Mouse (Mus musculus) adrenal gland, adult 8-10 months (tissue): ENCODE data around the gene Fam89a. TPM values are rescaled to one million over a fixed set of nuclear protein-coding genes. Genes with fewer than 3 reads are reported as not detected.

ENCODE experiments used
- DNase-seq: peaks from one replicate; pipeline ENCODE4 v3.0.0; 2022
- total RNA-seq, 4 experiments: library from RNA; stranded (reverse); gene quantifications; 2 replicates each; pipeline ENCODE4 v1.2.4; 2022

Gene Fam89a
- total RNA-seq, result under 1 TPM in 3 of 4 experiments, not detected in 1; 0.42 to 0.73 (median 0.49) TPM

DNA sequence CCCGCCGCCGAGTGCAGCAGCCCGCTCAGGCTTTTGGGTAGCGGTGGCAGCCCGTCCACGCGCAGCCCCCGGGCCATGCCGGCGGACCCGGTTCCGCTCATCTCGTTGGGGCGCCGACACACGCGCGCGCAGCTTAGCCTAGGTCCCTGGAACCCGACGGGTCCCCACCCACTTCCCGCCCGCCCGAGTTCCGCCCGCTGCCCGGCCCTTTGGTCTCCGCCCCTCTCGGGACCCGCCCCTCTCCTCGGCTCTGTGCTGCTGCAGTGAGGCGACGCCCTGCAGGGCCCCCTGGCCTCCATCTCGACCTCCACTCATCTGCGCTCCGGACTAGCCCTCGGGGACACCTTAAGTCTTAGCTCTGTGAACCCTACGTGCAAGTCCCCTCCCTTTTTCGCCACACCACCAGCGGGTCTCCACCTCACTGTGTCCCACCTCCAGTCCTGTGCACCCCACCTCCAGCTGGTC lies at the start of gene Fam89a:
TSS of gene Fam89a (minus strand) at position 124 of the 465 bp plus-strand sequence.
- DNase-seq, result no peak

DNA sequence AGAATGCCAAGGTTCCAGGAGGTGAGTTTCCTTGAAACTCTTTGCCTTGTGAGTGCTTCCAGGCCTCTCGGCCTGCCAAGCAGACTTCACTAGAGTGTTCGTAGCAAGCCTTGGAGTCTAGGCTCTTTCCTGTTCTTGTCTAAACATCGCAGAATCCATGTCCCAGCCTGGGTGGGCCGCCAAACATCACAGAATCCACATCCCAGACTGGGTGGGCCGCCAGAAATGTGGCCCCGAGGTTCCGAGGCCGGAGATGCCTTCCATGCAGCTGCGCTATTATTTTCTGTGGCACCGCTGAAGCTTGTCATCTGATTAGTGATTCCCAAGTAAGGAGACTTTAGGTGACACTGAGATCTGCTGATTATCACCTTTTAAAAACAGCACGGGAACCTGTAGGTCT lies 48.9 kb upstream of the Fam89a start:
- DNase-seq, result no peak

DNA sequence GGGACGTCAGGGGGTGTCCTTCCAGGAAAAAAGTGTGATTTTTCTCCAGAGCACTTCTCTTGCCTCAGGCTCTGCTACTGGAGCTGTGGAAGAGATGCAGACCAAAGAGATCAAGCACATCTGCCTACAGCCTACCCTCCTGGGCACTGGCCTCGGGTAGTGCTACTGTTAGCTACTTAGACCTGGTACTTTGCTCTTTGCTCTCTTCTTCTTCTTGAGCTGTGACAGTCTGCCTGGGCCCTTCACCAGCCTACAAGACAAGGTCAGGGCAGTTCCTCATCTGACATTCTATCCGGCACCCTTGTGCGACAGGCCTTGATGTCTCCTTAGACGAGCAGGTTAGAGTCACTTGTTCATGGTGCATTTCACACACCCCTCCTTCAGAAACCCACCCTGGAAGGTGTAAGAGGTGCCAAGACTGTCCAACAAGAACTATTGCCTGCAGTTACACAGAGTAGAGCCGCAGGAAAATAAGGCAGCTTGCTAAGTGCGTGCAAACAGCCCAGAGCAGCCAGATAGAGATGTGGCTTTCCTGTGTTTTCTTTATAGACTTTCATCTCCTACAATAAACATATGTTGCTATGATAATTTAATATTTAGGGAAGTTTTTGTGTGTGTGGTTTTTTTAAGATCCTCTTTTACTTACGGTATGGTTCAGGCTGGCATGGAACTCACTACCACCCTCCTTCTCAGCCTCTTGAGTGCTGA lies 44.3 kb upstream of the Fam89a start:
- no peak for DNase-seq

DNA sequence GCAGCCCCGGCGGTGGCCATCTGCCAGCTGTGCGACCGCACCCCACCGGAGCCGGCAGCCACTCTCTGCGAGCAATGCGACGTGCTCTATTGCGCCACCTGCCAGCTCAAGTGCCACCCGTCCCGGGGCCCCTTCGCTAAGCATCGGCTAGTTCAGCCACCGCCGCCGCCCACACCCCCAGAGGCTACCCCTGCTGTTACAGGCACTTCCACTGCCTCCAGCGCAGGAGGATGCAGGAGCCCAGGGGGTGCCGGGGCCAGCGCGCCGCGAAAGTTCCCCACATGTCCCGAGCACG lies 42.8 kb upstream of the Fam89a start:
- peak; percentile 31 for DNase-seq

DNA sequence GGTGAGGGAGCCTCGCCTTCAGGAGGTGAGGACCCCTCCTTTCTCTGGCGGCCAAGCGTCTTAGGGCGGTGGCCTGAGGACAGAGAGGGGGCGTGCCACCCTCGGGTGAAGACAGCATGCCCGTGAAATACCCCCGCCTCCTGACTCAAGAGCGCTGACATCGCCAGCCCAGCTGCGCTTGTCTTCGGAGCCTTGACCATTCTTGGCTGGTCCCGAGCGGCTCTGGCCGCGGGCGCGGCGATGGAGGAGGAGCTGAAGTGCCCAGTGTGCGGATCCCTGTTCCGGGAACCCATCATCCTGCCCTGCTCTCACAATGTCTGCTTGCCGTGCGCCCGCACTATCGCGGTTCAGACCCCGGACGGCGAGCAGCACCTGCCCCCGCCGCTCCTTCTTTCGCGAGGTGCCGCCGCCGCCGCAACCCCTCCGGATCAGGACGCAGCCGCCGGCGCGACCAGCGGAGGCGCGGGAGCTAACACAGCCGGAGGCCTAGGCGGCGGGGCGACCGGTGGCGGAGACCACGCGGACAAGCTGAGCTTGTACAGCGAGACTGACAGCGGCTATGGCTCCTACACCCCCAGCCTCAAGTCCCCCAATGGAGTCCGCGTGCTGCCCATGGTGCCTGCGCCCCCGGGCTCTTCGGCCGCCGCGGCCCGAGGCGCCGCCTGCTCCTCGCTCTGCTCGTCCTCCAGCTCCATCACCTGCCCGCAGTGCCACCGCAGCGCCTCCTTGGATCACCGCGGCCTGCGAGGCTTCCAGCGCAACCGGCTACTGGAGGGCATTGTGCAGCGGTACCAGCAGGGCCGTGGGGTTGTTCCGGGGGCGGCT lies 42.2 kb upstream of the Fam89a start:
- DNase-seq, result no peak

DNA sequence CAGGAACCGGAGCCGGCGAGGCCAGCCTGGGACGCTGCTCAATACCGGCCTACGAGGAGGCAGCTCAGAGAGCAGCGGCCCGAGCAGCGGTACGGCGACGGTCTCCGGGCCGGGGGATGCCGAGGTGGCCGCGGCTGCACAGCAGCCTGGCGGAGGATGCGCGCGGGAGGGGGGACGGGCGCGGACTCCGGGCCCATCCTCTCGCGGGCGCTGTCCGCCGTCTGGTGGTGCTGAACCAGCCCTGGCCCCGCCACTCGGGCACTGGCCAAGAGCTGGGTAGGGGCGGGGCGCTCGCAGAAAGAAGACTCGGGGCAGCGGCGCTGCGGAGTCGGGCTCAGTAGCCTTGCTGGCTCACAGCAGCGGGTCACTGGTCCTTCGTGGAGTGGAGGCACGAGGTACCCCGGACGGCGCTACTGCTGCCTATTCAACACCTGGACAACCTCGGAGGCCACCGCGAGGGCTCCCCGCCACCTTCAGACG lies 41.6 kb upstream of the Fam89a start:
- peak; percentile 76 for DNase-seq

DNA sequence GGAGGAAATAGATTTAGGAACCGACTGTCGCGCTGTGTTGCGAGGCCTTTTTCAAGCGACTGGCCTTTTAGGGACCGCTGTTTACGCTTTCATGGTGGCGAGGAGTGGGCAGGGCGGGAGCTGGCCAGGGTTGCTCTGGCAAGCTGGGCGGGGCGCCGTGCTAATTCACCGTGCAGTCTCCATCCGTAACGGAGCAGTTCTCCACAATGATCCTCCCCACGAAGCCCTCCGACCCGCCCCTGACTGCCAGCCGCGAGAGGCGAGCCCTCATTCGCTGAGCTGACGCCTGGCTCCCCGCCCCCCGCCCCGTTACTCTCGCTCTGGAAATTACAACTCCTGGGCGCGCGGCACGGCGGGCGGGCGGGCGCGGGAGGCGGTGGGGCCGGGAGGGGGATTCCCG lies 41.1 kb upstream of the Fam89a start, which contains the start of gene Trim67:
TSS of gene Trim67 (plus strand) at position 385 of the 400 bp plus-strand sequence.
- no peak for DNase-seq

DNA sequence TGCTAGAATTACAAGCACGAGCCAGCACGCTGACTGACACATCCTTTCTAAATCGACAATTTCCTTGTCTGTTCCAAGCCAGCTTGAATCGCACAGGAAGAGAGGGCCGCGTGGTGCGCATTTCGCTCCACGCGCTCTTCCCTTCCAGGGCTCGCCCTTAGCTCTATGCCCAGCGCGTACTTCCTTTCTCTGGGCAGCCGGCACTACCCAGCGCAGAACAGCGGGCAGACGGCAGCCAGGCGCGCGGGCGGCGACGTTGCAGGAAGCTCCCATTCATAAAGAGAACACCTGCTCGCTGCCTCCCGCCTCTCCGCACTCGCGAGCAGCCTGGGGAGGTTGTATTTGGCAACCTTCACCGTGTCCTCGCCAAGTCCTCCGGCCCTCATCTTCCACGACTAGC lies 40.6 kb upstream of the Fam89a start:
- no peak for DNase-seq

DNA sequence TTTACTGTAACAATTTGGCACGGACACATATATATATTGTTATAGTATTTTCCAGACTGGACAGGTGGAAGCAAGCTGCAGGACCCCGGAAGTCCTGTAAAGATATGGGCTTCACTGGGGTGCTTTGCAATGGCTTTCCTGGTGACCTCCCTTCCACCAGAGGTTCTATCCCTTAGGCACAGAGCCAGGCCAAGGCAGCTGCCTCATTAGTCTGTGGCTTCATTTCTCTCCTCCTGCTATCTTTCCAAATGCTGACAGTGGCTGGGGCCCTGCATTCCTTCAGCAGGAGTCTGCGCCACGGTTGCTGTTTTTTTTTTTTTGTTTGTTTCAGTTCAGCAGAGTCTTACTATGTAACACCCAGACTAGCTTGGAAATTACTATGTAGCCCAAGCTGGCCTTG lies 40.1 kb upstream of the Fam89a start:
- DNase-seq, result no peak

DNA sequence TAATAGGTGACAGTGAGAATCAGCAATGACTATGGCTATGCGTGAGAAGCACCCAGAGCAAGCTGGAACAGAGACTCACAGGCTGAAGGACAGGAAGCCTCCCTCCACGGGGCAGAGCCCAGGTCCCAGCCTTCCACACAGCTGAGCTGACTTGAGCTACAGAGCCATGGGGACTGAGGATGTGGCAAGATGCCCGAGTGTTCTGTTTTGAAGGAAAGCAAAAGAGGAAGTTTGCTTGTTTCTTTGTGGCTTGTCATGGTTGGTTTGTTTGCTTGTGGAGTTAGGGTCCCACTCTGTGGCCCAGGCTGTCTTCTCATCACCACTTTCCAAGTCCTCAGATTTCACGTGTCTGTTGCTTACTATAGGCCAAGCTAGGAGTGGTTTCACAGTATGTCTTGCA lies 39.0 kb upstream of the Fam89a start:
- no peak for DNase-seq

DNA sequence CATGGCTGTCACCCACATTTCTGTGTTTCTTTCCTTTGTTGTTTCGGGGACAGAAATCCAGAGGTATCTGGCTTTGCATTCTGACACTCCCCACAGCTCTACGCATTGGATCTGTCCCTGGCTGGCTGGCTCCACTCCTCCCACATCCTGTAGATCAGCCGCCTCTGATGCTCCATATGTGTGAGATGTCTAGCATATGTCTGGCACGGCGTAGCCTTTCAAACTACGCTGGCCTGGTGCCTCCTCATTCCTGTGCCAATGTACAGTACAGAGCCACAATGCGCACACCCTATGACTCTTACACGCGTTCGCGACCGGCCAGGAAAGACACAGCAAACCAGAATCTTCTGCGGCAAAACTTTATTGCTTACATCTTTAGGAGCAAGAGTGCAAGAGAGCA lies 33.0 kb upstream of the Fam89a start:
- DNase-seq, result no peak

DNA sequence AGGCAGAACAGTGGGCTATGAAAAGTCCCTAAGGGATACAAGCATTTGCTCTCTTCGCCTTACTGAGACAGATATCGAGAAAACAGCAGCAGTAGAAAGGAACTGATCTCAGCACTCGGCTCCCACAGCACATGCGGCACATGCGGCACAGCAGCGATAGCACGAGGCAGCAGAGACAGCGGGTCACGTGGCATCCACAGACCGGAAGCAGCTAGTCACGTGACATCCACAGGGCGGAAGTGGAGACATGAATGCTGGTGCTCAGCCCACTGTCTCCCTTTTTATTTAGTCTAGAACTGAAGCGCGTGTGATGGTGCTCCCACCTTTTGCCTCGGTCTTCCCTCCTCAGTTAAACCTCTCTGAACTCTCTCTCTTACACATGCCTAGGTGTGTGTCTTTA lies 31.6 kb upstream of the Fam89a start:
- DNase-seq, result no peak

DNA sequence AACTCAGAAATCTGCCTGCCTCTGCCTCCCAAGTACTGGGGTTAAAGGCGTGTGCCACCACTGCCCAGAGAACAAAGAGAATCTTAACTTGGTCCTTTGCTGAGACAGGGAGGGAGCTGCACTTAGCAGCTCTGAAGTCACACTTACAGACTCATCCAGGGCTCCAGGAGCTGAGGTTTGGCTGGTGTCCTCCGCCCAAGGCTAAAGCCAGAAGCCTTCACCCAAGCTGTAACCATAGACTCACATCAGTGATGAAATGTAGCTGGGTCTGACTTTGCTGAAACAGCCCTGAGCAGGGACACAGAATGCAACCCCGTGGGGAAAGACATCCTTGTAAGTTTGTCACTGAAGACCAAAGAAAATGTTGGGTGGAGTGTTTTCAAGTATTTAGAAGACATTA lies 30.8 kb upstream of the Fam89a start:
- DNase-seq, result peak; percentile 69

DNA sequence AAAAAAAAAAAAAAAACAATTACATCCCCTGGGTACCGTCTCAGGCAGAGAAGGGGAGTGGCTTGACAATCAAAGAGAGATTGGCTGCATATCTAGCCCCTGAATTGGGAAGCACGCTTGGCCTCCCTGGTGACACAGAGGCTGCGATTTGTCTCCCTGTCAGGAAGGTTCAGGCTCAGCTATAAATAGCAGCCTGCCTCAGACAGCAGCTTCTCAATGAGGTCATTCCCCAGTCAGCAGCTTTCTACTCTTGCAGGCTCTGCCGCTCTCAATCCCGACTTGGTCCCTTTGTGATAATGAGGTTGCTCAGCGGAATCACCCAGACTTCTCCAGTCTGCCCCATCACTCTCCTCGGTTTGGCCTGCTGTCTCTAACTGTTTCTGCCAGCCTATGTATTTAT lies 28.6 kb upstream of the Fam89a start:
- peak; percentile 72 for DNase-seq

DNA sequence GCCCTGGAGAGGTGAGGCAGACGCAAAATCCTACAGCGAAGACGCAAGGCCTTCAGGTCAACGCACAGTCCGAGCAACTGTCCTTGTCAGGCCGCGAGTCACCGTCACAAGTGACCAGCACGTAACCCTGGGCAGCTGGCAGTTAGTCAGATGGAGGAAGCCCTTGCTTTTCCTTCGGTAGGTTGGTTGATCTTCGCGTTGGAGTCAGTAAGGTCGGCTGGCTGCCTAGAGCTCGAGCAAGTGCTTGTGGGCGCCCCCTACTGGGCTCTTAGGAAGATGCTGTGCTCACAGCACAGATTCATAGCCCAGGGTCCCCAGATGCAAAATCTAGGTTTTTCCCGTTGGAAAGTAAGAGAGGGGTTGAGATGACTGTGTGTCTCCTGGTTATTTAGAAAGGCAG lies 24.1 kb upstream of the Fam89a start:
- peak; percentile 78 for DNase-seq

DNA sequence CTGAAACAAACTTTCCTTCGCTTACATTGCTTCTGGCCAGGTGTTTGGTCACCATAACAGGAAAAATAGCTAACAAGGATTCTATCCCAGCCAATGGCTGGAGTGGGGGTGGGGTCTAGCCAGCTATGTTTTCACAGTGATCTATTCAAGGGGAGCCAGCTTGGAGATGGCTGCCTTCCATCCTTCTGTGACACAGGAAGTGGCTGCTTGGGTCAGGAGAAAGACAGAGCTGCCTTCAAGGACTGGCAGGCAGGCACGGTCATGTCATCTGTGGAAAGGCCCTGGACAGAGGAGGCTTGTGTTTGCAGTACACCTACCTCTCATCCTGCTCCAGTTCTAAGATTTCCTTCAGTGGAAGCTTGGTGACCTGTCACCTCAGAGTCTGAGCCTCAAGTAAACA lies 20.8 kb upstream of the Fam89a start:
- no peak for DNase-seq

DNA sequence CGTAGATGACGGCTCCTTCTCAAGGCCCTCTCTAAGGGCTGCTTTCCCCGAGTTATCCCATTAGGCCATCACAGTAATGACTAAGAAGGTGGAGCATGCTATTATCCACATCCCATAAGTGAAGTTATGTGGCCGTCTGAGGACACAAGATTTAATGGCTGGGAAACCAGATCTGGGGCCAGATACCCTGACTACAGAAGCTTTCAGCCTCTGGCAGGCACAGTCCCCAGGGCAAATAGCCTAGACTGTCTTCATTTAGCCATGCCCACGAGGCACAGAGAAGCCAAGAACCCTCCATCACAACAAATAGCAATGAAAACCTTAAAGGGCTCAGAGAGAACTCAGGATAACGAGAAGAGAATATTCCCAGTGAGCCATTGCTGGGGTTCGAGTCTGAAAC lies 11.4 kb upstream of the Fam89a start:
- DNase-seq, result no peak

DNA sequence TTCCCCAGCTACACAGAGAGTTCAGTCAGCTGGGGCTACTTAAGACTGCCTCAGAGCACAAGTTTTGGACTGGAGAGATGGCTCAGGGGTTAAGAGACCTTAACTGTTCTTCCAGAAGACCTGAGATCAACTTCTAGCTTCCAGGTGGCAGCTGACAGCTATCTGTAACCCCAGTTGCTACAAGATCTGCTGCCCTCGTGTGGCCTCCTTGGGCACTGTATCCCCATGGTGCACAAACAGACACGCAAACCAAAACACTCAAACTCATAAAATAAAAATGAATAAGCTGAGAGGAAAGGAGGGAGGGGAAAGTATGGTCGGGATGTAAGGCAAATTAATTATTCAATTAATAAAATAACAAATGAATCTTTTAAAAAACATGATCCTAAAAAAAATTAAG lies 6.9 kb upstream of the Fam89a start:
- DNase-seq, result no peak

DNA sequence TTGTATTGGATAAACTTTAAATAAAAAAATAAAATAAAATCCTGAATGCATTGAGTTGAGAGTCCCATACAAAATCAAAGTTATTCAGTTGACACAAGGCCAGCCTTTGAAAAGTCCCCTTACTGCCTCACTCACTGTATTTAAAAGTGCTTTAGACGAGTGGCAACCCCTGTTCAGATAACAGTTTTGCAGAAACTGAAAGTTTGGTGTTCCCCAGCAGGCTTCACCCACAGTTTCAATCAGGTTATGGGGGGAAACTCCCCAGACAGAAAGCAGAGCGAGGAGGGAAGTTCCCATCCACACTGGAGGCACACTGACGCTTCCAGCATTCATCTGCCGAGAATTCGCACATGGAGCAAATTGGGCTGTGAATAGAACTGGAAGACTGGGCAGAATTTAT lies 5.0 kb upstream of the Fam89a start:
- no peak for DNase-seq

DNA sequence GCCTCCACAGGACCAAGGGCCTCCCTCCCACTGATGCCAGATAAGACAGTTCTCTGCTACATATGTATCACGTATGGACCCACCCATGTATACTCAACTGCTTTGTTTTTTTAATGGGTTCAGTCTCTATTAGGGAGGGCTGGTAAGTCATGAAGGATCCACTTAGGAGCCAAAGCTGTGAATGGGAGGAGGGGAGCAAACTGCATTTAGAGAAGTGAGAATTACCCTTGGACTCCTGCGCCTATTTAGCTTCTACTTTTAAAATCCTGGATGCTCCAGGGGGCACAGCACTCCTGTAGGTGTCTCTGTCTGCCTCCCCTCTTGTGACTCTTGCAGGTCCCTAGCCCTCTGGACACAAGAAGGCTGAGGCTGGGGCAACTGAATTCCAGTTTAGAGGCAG lies 4.5 kb upstream of the Fam89a start:
- DNase-seq, result no peak

DNA sequence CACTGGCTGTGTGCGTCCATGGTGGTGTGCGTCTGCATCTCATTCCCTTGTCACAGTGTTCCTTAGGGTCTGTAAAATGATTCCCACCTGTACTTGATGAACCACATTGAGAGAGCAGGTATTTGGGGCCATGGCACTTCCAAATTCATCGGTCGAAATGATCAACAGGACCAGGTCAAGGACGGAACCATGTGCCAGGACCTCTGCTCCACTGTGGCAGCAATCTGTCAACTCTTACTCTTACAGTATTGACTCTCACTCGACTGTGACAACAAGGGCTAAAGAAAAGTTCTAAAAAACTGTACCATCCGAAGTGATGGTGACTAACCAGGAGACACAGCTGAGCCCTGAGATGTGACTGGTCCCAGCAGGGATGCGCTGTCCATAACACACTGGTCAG lies 3.8 kb upstream of the Fam89a start:
- no peak for DNase-seq

DNA sequence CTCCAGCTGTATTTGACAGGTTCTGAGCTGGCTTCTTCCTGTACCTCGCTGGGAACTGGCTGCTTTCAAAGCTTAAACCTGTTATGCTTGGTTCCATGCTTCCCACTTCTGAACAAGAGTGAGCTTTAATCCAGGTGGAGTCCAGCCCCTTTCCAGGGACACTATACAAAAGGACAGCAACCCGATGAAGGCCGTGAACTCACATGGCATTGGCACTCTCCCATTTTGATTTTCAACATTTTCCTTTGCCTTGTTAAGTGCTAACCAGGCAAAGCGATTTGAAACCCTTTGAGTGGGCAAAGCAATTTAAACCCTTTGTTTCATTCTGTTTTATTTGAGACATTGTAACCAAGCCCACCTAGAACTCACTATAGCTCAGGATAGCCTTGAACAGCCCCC lies 3.2 kb upstream of the Fam89a start:
- DNase-seq, result no peak

DNA sequence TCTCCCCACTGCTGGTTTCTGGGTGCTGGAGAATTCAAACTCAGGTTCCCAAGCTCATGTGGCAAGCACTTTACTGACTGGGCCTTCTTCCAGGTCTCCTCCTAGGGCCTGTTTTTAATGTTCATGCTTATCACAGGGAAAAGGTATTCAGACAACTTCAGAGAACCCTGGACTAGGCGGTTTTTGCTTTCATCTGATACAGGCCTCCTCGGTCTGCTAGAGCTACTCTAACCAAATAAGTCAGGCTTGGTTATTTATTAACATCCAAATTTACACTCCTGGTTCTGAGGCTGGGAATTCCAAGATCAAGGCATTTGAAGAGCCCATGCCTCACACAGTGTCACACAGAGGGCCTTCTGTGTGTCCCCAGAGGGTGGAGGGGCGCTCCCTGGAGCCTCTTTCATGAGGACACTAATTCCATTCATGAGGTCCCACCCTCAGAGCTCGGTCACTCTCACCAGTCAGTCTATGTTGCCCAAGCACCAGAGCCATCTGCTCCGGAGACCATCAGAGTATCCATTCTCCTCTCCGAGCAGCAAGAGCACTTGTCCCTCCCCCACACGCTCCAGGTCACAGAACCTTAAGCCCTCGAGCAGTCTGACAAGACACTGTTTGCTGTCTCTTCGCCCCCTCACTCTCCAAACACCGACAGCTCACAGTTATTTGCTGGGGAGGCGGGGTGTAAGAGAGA lies 2.6 kb upstream of the Fam89a start:
- DNase-seq, result no peak
